Mouse (Mus musculus): ENCODE measurements around the gene Glipr1l1. TPM values are rescaled to one million over a fixed set of nuclear protein-coding genes. Genes with fewer than 3 reads are reported as not detected.
"Not testable (repeated sequence)": the region's sequence is repeated elsewhere in the genome, so short reads cannot be mapped to it uniquely, and the experiment has no call there.

The Glipr1l1 gene
- polyA plus RNA-seq, 1 experiment: not detected

DNA sequence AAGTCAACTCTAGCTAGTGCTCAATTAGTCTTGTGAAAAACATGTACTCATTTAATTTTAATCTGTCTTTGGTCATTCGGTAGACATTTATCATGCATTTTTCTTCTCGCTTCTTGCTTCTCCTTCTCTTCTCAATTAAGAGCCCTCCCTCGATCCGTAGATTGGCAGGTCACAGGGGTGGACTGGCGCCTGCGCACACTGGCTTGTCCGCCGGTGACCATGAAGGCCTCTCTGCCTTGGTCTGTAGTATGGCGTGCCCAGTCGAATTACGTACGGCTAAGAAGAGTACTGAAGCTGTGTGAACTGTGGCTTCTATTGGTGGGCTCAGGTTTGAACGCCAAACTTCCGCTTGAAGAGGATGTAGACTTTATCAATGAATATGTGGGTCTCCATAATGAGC, 23.2 kb downstream of the Glipr1l1 start, which contains the start of gene Glipr1l2:
TSS of gene Glipr1l2 (plus strand) at position 198 of the 400 bp plus-strand sequence.
- Histone ChIP-seq H3K27me3 (ENCODE audit: control insufficient read depth, insufficient read depth, low read length) (no peaks in the 10 kb centered on the region), H3K4me3 (replicated peaks; ENCODE audit: insufficient read depth, low read depth, low read length) (no peak within 1 kb of the TSS), H3K27ac (ENCODE audit: insufficient read depth, low read length) (no peak within 1 kb of the TSS), H3K4me1 (ENCODE audit: control insufficient read depth, insufficient read depth, low read length) (no peaks in the 10 kb centered on the region)
- TF ChIP-seq POLR2A (IDR thresholded peaks at IDR 0.05; ENCODE audit: borderline replicate concordance, insufficient read depth, low read length): no peak
- TF ChIP-seq CTCF (IDR thresholded peaks at IDR 0.05; ENCODE audit: borderline replicate concordance, insufficient read depth, low read depth, low read length): no peak
- DNase-seq: no peak
- 91% methylated on average over 14 of the region's 14 CpGs for WGBS

GRCm38 (mm10) chr10:112105785-112106184, 45.8 kb downstream of the Glipr1l1 start:
- TF ChIP-seq CTCF (IDR thresholded peaks at IDR 0.05; ENCODE audit: borderline replicate concordance, insufficient read depth, low read depth, low read length): peak; percentile 55
- not testable (repeated sequence) for H3K27me3 ChIP-seq (ENCODE audit: control insufficient read depth, insufficient read depth, low read length); H3K4me1 ChIP-seq (ENCODE audit: control insufficient read depth, insufficient read depth, low read length); H3K27ac ChIP-seq (ENCODE audit: insufficient read depth, low read length); H3K4me3 ChIP-seq (replicated peaks; ENCODE audit: insufficient read depth, low read depth, low read length)
- peak; percentile 20 to 32 for DNase-seq
- 2% methylated on average over 5 of the region's 5 CpGs for WGBS

DNA sequence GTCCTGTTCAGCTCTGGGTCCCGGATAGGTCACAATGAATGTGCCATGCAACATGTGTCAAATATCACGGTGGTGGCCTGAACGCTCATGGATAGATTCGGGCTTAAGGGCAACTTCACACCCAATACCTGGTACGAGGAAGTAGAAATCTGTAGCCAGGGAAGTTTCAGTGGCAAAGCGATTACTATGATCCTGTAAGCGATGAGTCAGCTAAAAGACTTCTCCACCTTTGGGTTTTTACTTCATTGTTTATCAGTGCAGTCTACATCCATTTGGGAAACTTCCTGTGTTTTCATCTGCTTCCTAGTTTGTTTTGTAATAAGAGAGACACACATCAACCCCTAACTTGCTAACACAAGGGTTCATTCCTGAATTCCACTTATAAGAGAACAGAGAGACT, 50.4 kb downstream of the Glipr1l1 start:
- WGBS: 94% methylated on average over 7 of the region's 7 CpGs
- H3K4me1 ChIP-seq (ENCODE audit: control insufficient read depth, insufficient read depth, low read length): no peaks in the 10 kb centered on the region
- no peak overlapping the region for H3K4me3 ChIP-seq (replicated peaks; ENCODE audit: insufficient read depth, low read depth, low read length)

GRCm38 (mm10) chr10:112125090-112125489, 65.1 kb downstream of the Glipr1l1 start:
- DNase-seq; H3K27me3 ChIP-seq (ENCODE audit: control insufficient read depth, insufficient read depth, low read length); H3K4me1 ChIP-seq (ENCODE audit: control insufficient read depth, insufficient read depth, low read length); H3K4me3 ChIP-seq (replicated peaks; ENCODE audit: insufficient read depth, low read depth, low read length); H3K27ac ChIP-seq (ENCODE audit: insufficient read depth, low read length): not testable (repeated sequence)
- WGBS: 54% methylated on average over 2 of the region's 2 CpGs

More for the DNA sequence above, 50.4 kb downstream of the Glipr1l1 start:
- no peak overlapping the region for H3K27ac ChIP-seq (ENCODE audit: insufficient read depth, low read length)
- no peak for TF ChIP-seq POLR2A (IDR thresholded peaks at IDR 0.05; ENCODE audit: borderline replicate concordance, insufficient read depth, low read length)
- no peak for TF ChIP-seq CTCF (IDR thresholded peaks at IDR 0.05; ENCODE audit: borderline replicate concordance, insufficient read depth, low read depth, low read length)
- no peaks in the 10 kb centered on the region for H3K27me3 ChIP-seq (ENCODE audit: control insufficient read depth, insufficient read depth, low read length)
- DNase-seq: no peak

GRCm38 (mm10) chr10:112127682-112128230, 67.8 kb downstream of the Glipr1l1 start:
- H3K27me3 ChIP-seq (ENCODE audit: control insufficient read depth, insufficient read depth, low read length); H3K4me1 ChIP-seq (ENCODE audit: control insufficient read depth, insufficient read depth, low read length); H3K4me3 ChIP-seq (replicated peaks; ENCODE audit: insufficient read depth, low read depth, low read length); H3K27ac ChIP-seq (ENCODE audit: insufficient read depth, low read length); DNase-seq: not testable (repeated sequence)
- WGBS: 65% methylated on average over 6 of the region's 6 CpGs

Other genes starting within 250 kb of the Glipr1l1 start
- 30.3 and 31.3 TPM in 2 replicates for gene Krr1, start 87.5 kb upstream of the Glipr1l1 start, polyA plus RNA-seq (2012; rRNA removed)
- gene Glipr1, start 57.6 kb upstream of the Glipr1l1 start, polyA plus RNA-seq (2012; rRNA removed): 0.36 and 0.63 TPM in 2 replicates
- gene Glipr1l2, start 23.2 kb downstream of the Glipr1l1 start, polyA plus RNA-seq (2012; rRNA removed): not detected in 2 replicates
- gene Glipr1l3, start 100.1 kb downstream of the Glipr1l1 start, polyA plus RNA-seq (2012; rRNA removed): not detected in 2 replicates
- 0.13 and 0.18 TPM in 2 replicates for gene Caps2, start 103.4 kb downstream of the Glipr1l1 start, polyA plus RNA-seq (2012; rRNA removed)
- gene Kcnc2, start 210.9 kb downstream of the Glipr1l1 start, polyA plus RNA-seq (2012; rRNA removed): 16.3 and 21.1 TPM in 2 replicates